Mouse (Mus musculus) forebrain, embryonic 15.5 days (tissue): ENCODE data around the gene Tns3. TPM values are rescaled to one million over a fixed set of nuclear protein-coding genes. Genes with fewer than 3 reads are reported as not detected.
A peak's percentile ranks its signal among the peaks of the same experiment; 100 is the strongest.

Experiments used
- ATAC-seq: fragments of 200-750 bp; cut with Nextera tagmentation; replicated peaks from 2 replicates; pipeline ENCODE4 v1.8.0; 2017; ENCODE audit warnings: mild to moderate bottlenecking, moderate TSS enrichment, moderate library complexity
- H3K27ac ChIP-seq: fragments of 300-500 bp; sonication (generic); replicated peaks from 2 replicates; pipeline ENCODE4 v1.5.1; 2015; ENCODE audit warnings: mild to moderate bottlenecking, inconsistent platforms
- H3K27me3 ChIP-seq: fragments of 300-500 bp; sonication (generic); 2 replicates; pipeline ENCODE4 v1.6.1; 2015; ENCODE audit warnings: inconsistent platforms
- H3K36me3 ChIP-seq: fragments of 300-500 bp; sonication (generic); 2 replicates; pipeline ENCODE4 v1.6.1; 2015; ENCODE audit warnings: mild to moderate bottlenecking, inconsistent platforms
- H3K4me1 ChIP-seq: fragments of 300-500 bp; sonication (generic); 2 replicates; pipeline ENCODE4 v1.6.1; 2015; ENCODE audit warnings: inconsistent platforms
- H3K4me2 ChIP-seq: fragments of 300-500 bp; sonication (generic); replicated peaks from 2 replicates; pipeline ENCODE4 v1.6.1; 2015; ENCODE audit warnings: mild to moderate bottlenecking, inconsistent platforms
- H3K4me3 ChIP-seq: fragments of 300-500 bp; sonication (generic); 2 replicates; pipeline ENCODE4 v1.5.1; 2015; ENCODE audit warnings: mild to moderate bottlenecking, inconsistent platforms
- H3K9ac ChIP-seq: fragments of 300-500 bp; sonication (generic); replicated peaks from 2 replicates; pipeline ENCODE4 v1.6.1; 2015; ENCODE audit warnings: mild to moderate bottlenecking, inconsistent platforms
- H3K9me3 ChIP-seq: fragments of 300-500 bp; sonication (generic); 2 replicates; pipeline ENCODE4 v1.6.1; 2016; ENCODE audit warnings: inconsistent platforms
- WGBS: fragments of 180-500 bp; shearing (Covaris S2); methylation state at CpG from one replicate; pipeline ENCODE4 v1.1.7; 2015; ENCODE audit warnings: mixed read lengths; 5-methylcytosine and 5-hydroxymethylcytosine counted together
- polyA plus RNA-seq: library from polyadenylated mRNA; unstranded; fragments of >200 nt; fragmentation: Nextera tagmentation; extraction: Ambion mirVana; gene quantifications from 2 replicates; pipeline ENCODE4 v1.2.1, GENCODE M21; 2015

Tns3 gene
- polyA plus RNA-seq, 1 experiment from 2014 or later = 8.0 TPM

DNA sequence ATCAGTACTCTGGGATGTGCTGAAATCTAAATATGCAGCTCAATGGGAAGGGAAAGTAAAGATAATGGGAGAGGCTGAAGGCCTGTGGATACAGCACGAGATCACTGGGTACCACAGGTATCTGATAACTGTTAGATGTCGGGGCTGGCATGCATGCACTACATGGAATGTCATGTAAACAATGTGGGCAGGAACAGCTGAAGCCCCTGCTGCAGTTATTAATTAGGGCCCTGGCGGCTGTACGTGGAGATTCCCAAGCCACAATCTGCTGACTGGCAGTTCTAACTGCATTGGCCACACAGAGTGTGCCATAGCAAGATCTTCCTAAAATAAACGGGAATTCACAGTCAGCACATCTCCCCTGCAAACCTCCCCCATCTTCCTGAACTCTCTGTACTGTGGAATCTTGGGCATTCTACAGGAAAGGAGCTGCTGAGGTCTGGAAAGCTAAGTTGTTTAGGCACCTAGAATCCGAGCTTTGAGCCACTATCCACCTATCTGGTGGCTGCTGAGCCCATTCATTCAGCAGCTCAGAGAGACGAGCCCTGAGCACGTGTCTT lies 170.3 kb downstream of the Tns3 start:
- Histone ChIP-seq H3K9ac (no peak overlapping the region), H3K4me1 (peaks cover 15% of the 10 kb centered on the region; the same call in 1 of the 2 replicates), H3K4me3 (no peak overlapping the region), H3K27ac (no peak overlapping the region), H3K36me3 (no peaks in the 10 kb centered on the region), H3K9me3 (no peaks in the 10 kb centered on the region), H3K27me3 (no peaks in the 10 kb centered on the region), H3K4me2 (no peak overlapping the region)
- ATAC-seq = no peak
- 53% methylated on average over 8 of the region's 8 CpGs for WGBS

DNA sequence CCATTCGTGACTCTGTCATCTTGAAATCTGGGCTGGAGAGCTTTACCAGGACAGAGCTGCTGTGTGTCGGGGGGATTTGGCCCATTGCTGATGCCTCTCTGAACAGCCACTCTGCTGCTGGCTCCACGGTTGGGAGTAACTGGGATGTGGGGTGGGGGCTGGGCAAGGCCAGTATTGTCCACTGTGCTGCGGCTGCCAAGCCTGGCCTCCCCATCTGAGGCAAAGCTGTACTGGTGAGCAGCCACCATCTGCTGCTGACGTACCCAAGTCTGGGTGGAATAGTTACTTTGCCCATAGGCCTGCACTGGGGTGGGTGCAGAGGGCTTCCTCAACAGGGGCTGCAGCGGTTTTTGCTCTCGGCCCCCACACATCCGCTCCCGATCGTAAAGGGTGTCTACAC lies 172.0 kb downstream of the Tns3 start:
- WGBS = 86% methylated on average over 10 of the region's 10 CpGs
- H3K4me1 ChIP-seq = peaks cover 15% of the 10 kb centered on the region; the same call in 1 of the 2 replicates
- H3K4me2 ChIP-seq = no peak overlapping the region
- H3K27ac ChIP-seq = no peak overlapping the region
- H3K36me3 ChIP-seq = no peaks in the 10 kb centered on the region
- no peaks in the 10 kb centered on the region for H3K9me3 ChIP-seq
- no peak for ATAC-seq
- H3K27me3 ChIP-seq = no peaks in the 10 kb centered on the region
- H3K9ac ChIP-seq = no peak overlapping the region
- no peak overlapping the region for H3K4me3 ChIP-seq

DNA sequence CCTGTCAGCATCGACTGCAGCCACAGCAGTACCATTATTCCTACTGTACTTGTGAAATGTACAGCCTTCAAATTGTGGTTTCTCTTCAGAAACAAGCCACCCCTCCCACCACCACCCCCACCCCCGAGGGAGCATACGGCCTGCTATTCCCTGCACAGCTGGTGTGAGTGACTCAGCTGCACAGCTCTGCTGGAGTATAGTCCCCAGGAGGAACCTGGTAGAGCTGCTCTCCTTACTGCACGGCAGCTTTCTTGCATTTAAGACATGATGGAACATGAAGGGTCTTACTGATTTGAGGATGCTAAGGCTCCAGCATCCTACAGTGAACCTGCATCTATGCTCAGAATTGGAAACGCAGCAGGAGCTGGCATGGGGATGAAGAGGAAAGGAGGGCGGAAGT lies 176.1 kb downstream of the Tns3 start:
- no peaks in the 10 kb centered on the region for H3K9me3 ChIP-seq
- no peak overlapping the region for H3K4me3 ChIP-seq
- no peak overlapping the region for H3K4me2 ChIP-seq
- H3K27ac ChIP-seq = no peak overlapping the region
- no peaks in the 10 kb centered on the region for H3K36me3 ChIP-seq
- H3K9ac ChIP-seq = no peak overlapping the region
- no peaks in the 10 kb centered on the region for H3K27me3 ChIP-seq
- ATAC-seq = peak; percentile 57; the same call in 1 of the 2 replicates
- 70% methylated on average over 6 of the region's 6 CpGs for WGBS
- H3K4me1 ChIP-seq = no peaks in the 10 kb centered on the region

DNA sequence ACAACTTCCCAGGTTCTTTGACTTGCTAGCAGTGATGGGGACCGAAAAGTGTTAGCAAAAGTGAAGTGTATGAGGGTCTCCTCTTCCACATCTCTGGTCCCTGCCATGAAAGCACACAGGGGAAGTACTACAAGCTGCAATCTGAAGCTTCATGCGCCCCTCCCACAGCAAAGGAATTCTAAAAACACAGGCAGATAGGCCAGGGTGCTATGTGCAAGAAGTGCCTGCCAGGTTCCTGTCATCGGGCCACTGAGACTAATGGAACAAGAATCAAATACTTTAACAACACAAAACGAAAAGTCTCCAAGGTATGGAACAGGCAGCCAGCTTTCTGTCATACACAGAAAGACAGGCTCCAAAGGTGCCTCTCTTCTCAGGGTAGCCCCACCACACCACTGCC lies 177.8 kb downstream of the Tns3 start:
- Histone ChIP-seq H3K4me3 (no peak overlapping the region), H3K9me3 (no peaks in the 10 kb centered on the region), H3K27me3 (no peaks in the 10 kb centered on the region), H3K9ac (no peak overlapping the region), H3K4me1 (peaks cover 6% of the 10 kb centered on the region), H3K27ac (no peak overlapping the region), H3K36me3 (no peaks in the 10 kb centered on the region), H3K4me2 (no peak overlapping the region)
- no peak for ATAC-seq
- whole genome bisulfite sequencing = 91% methylated on average over 4 of the region's 4 CpGs

DNA sequence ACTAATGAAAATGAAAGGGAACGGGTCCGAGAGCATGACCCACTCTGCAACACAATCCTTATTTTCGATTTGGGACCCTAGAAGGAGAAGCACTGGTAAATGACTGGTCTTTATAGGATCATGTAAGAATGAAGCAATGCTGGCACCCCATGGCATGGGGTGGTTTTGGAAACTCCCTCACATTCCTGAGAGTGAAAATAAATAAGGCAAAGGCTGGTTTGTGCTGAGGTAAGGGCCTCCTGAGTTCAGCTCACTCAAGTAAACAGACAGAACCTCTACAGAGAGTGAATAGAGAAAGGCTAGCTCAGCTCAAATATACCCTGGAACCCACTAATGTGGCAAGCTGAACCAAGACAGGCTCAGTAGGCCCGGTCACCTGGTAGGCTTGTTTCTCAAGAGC lies 179.8 kb downstream of the Tns3 start:
- Histone ChIP-seq H3K36me3 (no peaks in the 10 kb centered on the region), H3K9me3 (no peaks in the 10 kb centered on the region), H3K4me3 (no peak overlapping the region), H3K4me2 (no peak overlapping the region), H3K27me3 (no peaks in the 10 kb centered on the region), H3K27ac (no peak overlapping the region), H3K9ac (no peak overlapping the region), H3K4me1 (peaks cover 6% of the 10 kb centered on the region)
- ATAC-seq = no peak
- 87% methylated on average over 4 of the region's 4 CpGs for WGBS

DNA sequence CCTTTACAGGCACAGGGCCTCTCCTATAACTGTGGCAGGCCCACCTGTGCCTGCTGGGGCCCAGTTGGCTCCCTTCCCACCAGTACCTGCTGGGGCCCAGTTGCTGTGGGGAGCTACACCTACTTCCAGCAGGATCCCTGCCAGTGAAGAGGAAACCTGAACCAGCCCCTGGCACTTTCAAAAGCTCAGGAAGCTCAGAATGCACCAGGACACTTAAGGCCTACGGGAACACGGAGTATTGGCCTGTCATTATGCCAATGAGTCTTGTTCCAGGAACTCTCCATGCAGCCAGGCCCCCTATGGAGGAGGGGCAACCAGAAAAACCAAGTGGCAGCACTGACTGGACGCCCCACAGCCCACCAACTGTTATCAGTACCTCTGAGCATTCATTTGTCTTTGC lies 181.6 kb downstream of the Tns3 start:
- ATAC-seq = no peak; the same call in 1 of the 2 replicates
- H3K4me1 ChIP-seq = peaks cover 6% of the 10 kb centered on the region
- no peak overlapping the region for H3K27ac ChIP-seq
- H3K36me3 ChIP-seq = no peaks in the 10 kb centered on the region
- 55% methylated on average over 3 of the region's 3 CpGs for WGBS
- no peak overlapping the region for H3K4me3 ChIP-seq
- H3K4me2 ChIP-seq = no peak overlapping the region
- H3K9me3 ChIP-seq = no peaks in the 10 kb centered on the region
- H3K9ac ChIP-seq = no peak overlapping the region
- no peaks in the 10 kb centered on the region for H3K27me3 ChIP-seq

DNA sequence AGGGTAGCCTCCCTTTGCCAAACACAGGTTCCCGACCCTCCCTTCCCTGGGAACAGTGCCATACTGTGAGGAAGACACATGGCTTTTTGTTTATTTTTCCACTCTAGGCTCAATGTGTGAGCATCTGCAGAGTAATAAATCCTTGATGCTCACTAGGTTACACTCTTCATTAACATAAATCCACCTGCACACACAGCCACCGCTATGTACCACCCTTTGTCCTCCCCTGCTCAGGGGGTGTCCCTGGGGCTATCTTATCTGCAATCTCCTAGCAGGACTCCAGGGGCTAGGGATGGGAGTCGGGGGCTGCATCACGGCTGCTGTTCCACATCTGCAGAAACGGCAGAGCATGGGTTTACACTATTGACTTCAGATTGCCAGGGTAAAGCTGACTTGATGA lies 182.4 kb downstream of the Tns3 start:
- Histone ChIP-seq H3K4me2 (no peak overlapping the region), H3K27me3 (no peaks in the 10 kb centered on the region), H3K4me1 (peaks cover 6% of the 10 kb centered on the region), H3K27ac (no peak overlapping the region), H3K9ac (no peak overlapping the region), H3K9me3 (no peaks in the 10 kb centered on the region), H3K4me3 (no peak overlapping the region), H3K36me3 (no peaks in the 10 kb centered on the region)
- ATAC-seq = peak; percentile 40; the same call in 1 of the 2 replicates
- WGBS = 67% methylated on average over 5 of the region's 5 CpGs

DNA sequence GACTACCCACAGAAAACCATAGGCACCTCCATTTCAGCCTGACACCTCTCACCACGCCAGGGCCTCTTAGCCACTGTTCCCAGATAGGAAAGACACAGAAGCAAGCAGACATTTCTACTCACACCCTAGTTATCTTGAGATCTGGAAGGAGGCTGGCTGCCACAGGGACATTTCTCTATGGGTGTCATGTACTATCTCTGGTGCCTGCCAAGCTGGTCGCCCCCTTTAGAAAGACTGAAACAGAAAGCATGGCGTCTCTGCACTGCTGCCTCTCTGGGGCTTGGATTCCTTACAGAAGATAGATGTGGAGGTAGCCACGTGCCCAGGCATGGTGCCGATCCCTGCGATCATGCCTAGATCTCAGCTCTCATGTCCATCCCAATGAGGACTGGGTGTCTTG lies 182.8 kb downstream of the Tns3 start:
- ATAC-seq = no peak
- WGBS = 83% methylated on average over 6 of the region's 6 CpGs
- Histone ChIP-seq H3K36me3 (no peaks in the 10 kb centered on the region), H3K27ac (no peak overlapping the region), H3K9me3 (no peaks in the 10 kb centered on the region), H3K9ac (no peak overlapping the region), H3K27me3 (no peaks in the 10 kb centered on the region), H3K4me3 (no peak overlapping the region), H3K4me1 (peaks cover 6% of the 10 kb centered on the region), H3K4me2 (no peak overlapping the region)

DNA sequence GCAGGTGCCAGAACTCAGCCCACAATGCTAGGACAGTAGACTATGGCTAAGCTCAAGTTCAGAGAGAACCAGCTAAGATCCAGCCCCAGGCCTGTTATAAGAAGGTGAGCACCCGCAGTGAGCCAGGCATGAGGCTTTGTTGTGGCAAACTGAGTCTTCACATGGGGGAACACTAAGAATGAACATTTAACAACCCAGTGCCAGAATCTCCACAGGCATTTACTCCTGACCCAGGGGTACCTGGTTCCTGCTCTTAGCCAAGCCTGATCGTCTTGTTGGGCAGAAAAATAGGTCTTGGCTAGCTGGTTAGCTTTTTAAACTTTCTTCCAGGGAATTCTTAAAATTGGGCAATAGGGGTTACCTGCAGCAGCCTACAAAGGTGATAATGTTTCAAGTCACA lies 184.5 kb downstream of the Tns3 start:
- Histone ChIP-seq H3K9ac (no peak overlapping the region), H3K4me2 (no peak overlapping the region), H3K27ac (no peak overlapping the region), H3K4me3 (no peak overlapping the region), H3K9me3 (no peaks in the 10 kb centered on the region), H3K4me1 (peaks cover 6% of the 10 kb centered on the region), H3K36me3 (no peaks in the 10 kb centered on the region), H3K27me3 (no peaks in the 10 kb centered on the region)
- no peak for ATAC-seq
- WGBS = 84% methylated on average over 2 of the region's 2 CpGs

DNA sequence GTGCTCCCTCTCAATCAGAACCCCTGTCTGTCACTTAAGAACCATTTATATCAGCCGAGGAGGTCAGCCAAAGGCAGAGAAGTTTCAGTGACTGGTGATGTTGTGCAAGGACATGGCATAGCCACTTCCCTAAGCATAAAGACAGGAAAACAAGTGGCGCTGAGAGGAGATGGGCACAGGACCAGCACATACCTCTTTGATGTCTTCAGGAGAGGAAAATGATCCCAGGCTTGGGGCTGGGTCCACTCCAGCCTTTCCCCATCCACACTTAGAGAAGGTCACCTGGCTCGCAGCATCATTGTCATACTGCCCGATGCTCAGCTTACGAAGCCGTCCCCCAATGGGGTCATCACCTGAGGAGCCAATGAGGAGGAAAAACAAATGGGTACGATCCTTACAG lies 185.0 kb downstream of the Tns3 start:
- H3K4me3 ChIP-seq = no peak overlapping the region
- H3K27me3 ChIP-seq = no peaks in the 10 kb centered on the region
- H3K4me2 ChIP-seq = no peak overlapping the region
- no peaks in the 10 kb centered on the region for H3K36me3 ChIP-seq
- peaks cover 6% of the 10 kb centered on the region for H3K4me1 ChIP-seq
- WGBS = 93% methylated on average over 7 of the region's 7 CpGs
- H3K9me3 ChIP-seq = no peaks in the 10 kb centered on the region
- ATAC-seq = no peak
- no peak overlapping the region for H3K27ac ChIP-seq
- no peak overlapping the region for H3K9ac ChIP-seq

DNA sequence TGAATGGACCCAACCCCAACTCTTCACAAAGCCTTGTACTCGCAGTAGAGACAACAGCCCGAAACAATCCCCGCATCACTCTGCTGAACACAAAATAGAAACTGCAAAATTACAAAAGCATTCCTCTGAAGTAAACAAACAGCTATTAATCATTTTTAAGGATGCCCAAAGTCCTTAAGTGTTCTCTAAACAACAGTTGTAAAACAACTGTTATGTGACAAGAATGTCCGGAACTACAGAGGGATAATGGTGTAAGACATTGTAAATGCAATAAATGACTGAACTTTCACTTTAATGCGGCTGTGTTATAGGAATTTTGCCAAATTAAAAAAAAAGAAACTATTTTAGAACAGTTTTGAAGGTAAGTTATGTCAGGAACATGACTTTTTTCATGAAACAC lies 190.7 kb downstream of the Tns3 start:
- Histone ChIP-seq H3K36me3 (no peaks in the 10 kb centered on the region), H3K4me1 (peaks cover 3% of the 10 kb centered on the region), H3K9me3 (no peaks in the 10 kb centered on the region), H3K9ac (no peak overlapping the region), H3K27me3 (no peaks in the 10 kb centered on the region), H3K4me3 (no peak overlapping the region), H3K4me2 (no peak overlapping the region), H3K27ac (no peak overlapping the region)
- no peak for ATAC-seq
- WGBS = 88% methylated on average over 5 of the region's 5 CpGs

DNA sequence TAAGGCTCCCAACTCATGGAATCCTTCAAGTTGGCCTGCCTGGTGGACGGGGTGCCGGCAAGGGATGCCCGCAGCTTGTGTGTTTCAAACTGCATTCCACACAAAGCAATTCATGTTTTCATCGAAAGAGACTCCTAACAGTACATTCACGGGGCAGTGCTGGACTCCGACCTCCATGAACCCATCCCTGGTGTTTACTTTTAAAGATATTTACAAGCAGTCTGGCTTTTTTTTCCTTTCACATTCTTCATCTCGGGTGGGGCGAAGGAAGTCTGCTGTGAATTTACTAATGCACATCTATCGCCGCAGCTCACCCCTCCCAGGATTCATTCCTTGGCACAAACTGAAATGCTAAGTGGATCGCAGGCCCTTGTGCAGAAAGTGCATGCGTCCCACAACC lies 191.9 kb downstream of the Tns3 start:
- H3K27ac ChIP-seq = no peak overlapping the region
- no peak for ATAC-seq
- no peaks in the 10 kb centered on the region for H3K36me3 ChIP-seq

DNA sequence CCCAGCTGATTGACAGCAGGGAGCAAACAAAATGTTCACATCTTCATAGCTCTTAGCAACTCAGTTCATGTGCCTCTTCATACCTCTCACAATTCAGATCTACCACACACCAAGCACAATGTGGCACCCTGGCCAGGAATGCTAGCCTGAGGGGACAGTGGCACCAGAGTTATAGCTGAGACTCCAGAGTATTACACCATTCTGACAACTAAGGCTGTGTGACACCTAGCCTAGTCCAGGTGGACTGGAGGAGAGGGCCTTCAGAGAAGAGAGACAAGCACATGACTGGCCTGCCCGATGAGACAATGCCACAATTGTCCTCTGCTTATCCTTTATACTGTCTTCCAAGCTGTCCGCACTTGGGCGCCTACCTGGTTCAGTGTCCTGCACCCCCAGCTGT lies 192.8 kb downstream of the Tns3 start:
- Histone ChIP-seq H3K27me3 (no peaks in the 10 kb centered on the region), H3K4me1 (peaks cover 24% of the 10 kb centered on the region), H3K27ac (no peak overlapping the region), H3K4me3 (no peak overlapping the region), H3K9ac (no peak overlapping the region), H3K36me3 (no peaks in the 10 kb centered on the region), H3K9me3 (no peaks in the 10 kb centered on the region), H3K4me2 (no peak overlapping the region)
- WGBS = 91% methylated on average over 3 of the region's 3 CpGs
- no peak for ATAC-seq

More for the DNA sequence above, 191.9 kb downstream of the Tns3 start:
- Histone ChIP-seq H3K4me3 (no peak overlapping the region), H3K27me3 (no peaks in the 10 kb centered on the region), H3K9me3 (no peaks in the 10 kb centered on the region), H3K4me1 (peaks cover 15% of the 10 kb centered on the region), H3K9ac (no peak overlapping the region), H3K4me2 (no peak overlapping the region)
- WGBS = 87% methylated on average over 12 of the region's 12 CpGs
